Mouse (Mus musculus) lung, adult 18-20 months (tissue): ENCODE data around the gene Pi4ka.

Experiments used
- DNase-seq, 2 experiments: peaks; one replicate each; pipeline ENCODE4 v3.0.0; 2022; ENCODE audit warnings: mixed read lengths in 2 of 2

Pi4ka gene

GRCm38 (mm10) chr16:17334574-17334973 lies 71.5 kb downstream of the Pi4ka start:
- DNase-seq: no peak

- no peak for DNase-seq
Observed at GRCm38 (mm10) chr16:17331855-17332254, 74.3 kb downstream of the Pi4ka start.

GRCm38 (mm10) chr16:17331116-17331515 lies 75.0 kb downstream of the Pi4ka start, which contains the start of gene Serpind1:
Gene Serpind1 (plus strand): TSS chr16:17331371.
- DNase-seq: no peak

- peak; percentile 11 to 28 for DNase-seq
Observed at GRCm38 (mm10) chr16:17329848-17330570, 76.1 kb downstream of the Pi4ka start.

- DNase-seq: no peak
Observed at GRCm38 (mm10) chr16:17326064-17326463, 80.0 kb downstream of the Pi4ka start.

GRCm38 (mm10) chr16:17324745-17325144 lies 81.4 kb downstream of the Pi4ka start:
- DNase-seq: no peak

- DNase-seq: no peak
Observed at GRCm38 (mm10) chr16:17321481-17321880, 84.6 kb downstream of the Pi4ka start.

- DNase-seq: no peak
Observed at GRCm38 (mm10) chr16:17316554-17316953, 89.6 kb downstream of the Pi4ka start.

GRCm38 (mm10) chr16:17312531-17312930 lies 93.6 kb downstream of the Pi4ka start:
- no peak for DNase-seq

- peak; percentile 33 to 40 for DNase-seq
Observed at GRCm38 (mm10) chr16:17309036-17309435, 97.1 kb downstream of the Pi4ka start.

GRCm38 (mm10) chr16:17307461-17307860 lies 98.7 kb downstream of the Pi4ka start:
- no peak for DNase-seq

- DNase-seq: no peak
Observed at GRCm38 (mm10) chr16:17303521-17304245, 102.4 kb downstream of the Pi4ka start.

- DNase-seq: no peak
Observed at GRCm38 (mm10) chr16:17300818-17301217, 105.3 kb downstream of the Pi4ka start.

GRCm38 (mm10) chr16:17292751-17293150 lies 113.4 kb downstream of the Pi4ka start:
- peak; percentile 54 to 66 for DNase-seq

- no peak for DNase-seq
Observed at GRCm38 (mm10) chr16:17291016-17291415, 115.1 kb downstream of the Pi4ka start.

- no peak for DNase-seq
Observed at GRCm38 (mm10) chr16:17287103-17287502, 119.0 kb downstream of the Pi4ka start.

GRCm38 (mm10) chr16:17283151-17283550 lies 123.0 kb downstream of the Pi4ka start:
- DNase-seq: no peak

GRCm38 (mm10) chr16:17280471-17280870 lies 125.6 kb downstream of the Pi4ka start:
- DNase-seq: no peak

GRCm38 (mm10) chr16:17277342-17278211 lies 128.5 kb downstream of the Pi4ka start:
- DNase-seq: peak; percentile 21 to 24

GRCm38 (mm10) chr16:17276164-17277151 lies 129.7 kb downstream of the Pi4ka start:
- peak; percentile 92 to 94 for DNase-seq

- DNase-seq: no peak
Observed at GRCm38 (mm10) chr16:17275721-17276120, 130.4 kb downstream of the Pi4ka start, which contains the start of gene Tmem191c. Gene Tmem191c (plus strand): TSS chr16:17276077.

- DNase-seq: no peak
Observed at GRCm38 (mm10) chr16:17271856-17272255, 134.3 kb downstream of the Pi4ka start.
